Comparison of ENCODE assay signal across 10 mouse cellular contexts in the genomic region with DNA sequence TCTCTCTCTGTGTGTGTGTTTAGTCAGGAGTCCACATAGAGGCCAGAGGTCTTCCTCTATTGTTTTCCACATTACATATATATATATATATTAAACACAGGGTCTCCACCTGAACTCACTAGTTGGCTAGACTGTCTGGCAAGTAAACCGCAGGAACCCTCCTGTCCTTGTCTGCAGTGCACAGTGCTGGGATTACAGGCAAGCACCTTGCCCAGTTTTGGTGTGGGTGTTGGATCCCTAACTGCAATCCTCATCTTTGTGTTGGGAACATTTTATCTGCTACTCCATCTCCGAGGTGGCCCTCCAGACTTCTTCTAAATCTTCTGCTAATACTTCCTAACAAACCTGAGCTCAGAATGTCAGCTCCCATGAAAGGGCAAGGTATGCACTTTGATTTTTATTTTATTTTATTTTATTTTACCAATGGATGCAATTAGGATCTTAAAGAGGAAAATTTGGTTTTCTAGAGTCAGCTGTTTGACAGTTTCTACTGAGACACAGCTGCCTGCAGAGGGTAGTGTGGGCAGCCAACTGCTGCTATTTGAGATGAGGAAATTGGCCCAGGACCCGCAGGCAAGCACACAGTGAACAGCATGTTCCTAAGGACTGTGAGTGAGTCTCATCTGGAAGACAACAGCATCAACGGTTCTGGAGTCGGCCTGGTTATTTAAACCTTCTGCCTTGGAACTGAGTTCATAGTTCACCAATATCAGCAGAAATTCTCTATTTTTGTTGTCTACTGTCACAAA.
DNase-seq lines count a peak whose midpoint lies in the region; ATAC-seq and TF ChIP-seq lines count a peak whose summit lies in the region.
"Had no signal": no experiment of that assay in that cellular context is flagged by ENCODE, and none has a peak within 500 bp of the region (broad histone marks: within the 10 kb centered on the region; RNA-seq: fewer than 3 reads in every experiment).

No protein-coding gene starts in this region.

- H3K27ac ChIP-seq in liver, adult 2 months (replicated peaks; ENCODE audit: insufficient read depth, low read depth, low read length): no peak overlapping the region
- H3K27ac ChIP-seq in liver, embryonic 12.5 days: no peak overlapping the region
- peak overlapping the region; percentile 71; the same call in 1 of the 2 replicates for H3K27ac ChIP-seq in layer of hippocampus, adult 2 months
- no peak overlapping the region for H3K27ac ChIP-seq in limb, embryonic 10.5 days
- H3K27ac ChIP-seq: embryonic facial prominence, embryonic 13.5 days; neural tube, embryonic 13.5 days had no signal

- H3K4me1 ChIP-seq in liver, adult 2 months (ENCODE audit: control insufficient read depth, insufficient read depth, low read length): peaks cover 2% of the 10 kb centered on the region; the same call in 1 of the 2 replicates
- 0 out of 2 replicates have a peak, but pooled peaks cover 4% of the 10 kb centered on the region for H3K4me1 ChIP-seq in liver, embryonic 12.5 days
- H3K4me1 ChIP-seq in limb, embryonic 10.5 days: peaks cover 32% of the 10 kb centered on the region

- no peak for ATAC-seq in liver, embryonic 12.5 days
- peak; percentile 69 for ATAC-seq in megakaryocyte progenitor cell, adult 5-6 weeks (replicated peaks; ENCODE audit: poor library complexity)

- no peaks in the 10 kb centered on the region for H3K9me3 ChIP-seq in liver, embryonic 12.5 days (replicated peaks)
- H3K9me3 ChIP-seq in limb, embryonic 10.5 days (replicated peaks): no peaks in the 10 kb centered on the region
- H3K9me3 ChIP-seq: embryonic facial prominence, embryonic 13.5 days; neural tube, embryonic 13.5 days had no signal

- intact Hi-C loops in gastrocnemius, postnatal 14 days (cut with DNase I; ENCODE audit: low total_unique reads): no loop called here

- no peaks in the 10 kb centered on the region for H3K27me3 ChIP-seq in liver, adult 2 months (ENCODE audit: control insufficient read depth, insufficient read depth, low read length)
- no peaks in the 10 kb centered on the region for H3K27me3 ChIP-seq in liver, embryonic 12.5 days (replicated peaks)
- no peaks in the 10 kb centered on the region for H3K27me3 ChIP-seq in limb, embryonic 10.5 days (ENCODE audit: low read depth, poor library complexity, severe bottlenecking)
- H3K27me3 ChIP-seq: embryonic facial prominence, embryonic 13.5 days; neural tube, embryonic 13.5 days had no signal

- peak; percentile 9; the same call in 1 of the 2 replicates for TF ChIP-seq CTCF in liver, adult 2 months (IDR thresholded peaks at IDR 0.05; ENCODE audit: low read depth, low read length)
- TF ChIP-seq CTCF in layer of hippocampus, adult 2 months (conservative IDR thresholded peaks at IDR 0.05): peak; percentile 61

- no peak overlapping the region for H3K4me3 ChIP-seq in liver, adult 2 months (ENCODE audit: insufficient read depth, low read depth, low read length)
- H3K4me3 ChIP-seq in liver, embryonic 12.5 days: no peak overlapping the region
- no peak overlapping the region for H3K4me3 ChIP-seq in layer of hippocampus, adult 2 months
- H3K4me3 ChIP-seq in limb, embryonic 10.5 days: no peak overlapping the region
- H3K4me3 ChIP-seq: embryonic facial prominence, embryonic 13.5 days; neural tube, embryonic 13.5 days had no signal

- H3K4me2 ChIP-seq in liver, embryonic 12.5 days: no peak overlapping the region
- H3K4me2 ChIP-seq: embryonic facial prominence, embryonic 13.5 days; neural tube, embryonic 13.5 days had no signal

- H3K79me2 ChIP-seq in liver, adult 2 months (ENCODE audit: control insufficient read depth, insufficient read depth, low read length): no peaks in the 10 kb centered on the region

- no peak overlapping the region for H3K9ac ChIP-seq in liver, adult 2 months (ENCODE audit: low read depth, low read length)
- no peak overlapping the region for H3K9ac ChIP-seq in liver, embryonic 12.5 days
- H3K9ac ChIP-seq: embryonic facial prominence, embryonic 13.5 days; neural tube, embryonic 13.5 days had no signal

- 56% methylated on average over 5 of the region's 5 CpGs for WGBS in liver, adult 2 months
- WGBS in liver, embryonic 12.5 days (ENCODE audit: insufficient replicate concordance): 39% methylated on average over 5 of the region's 5 CpGs
- 73% methylated on average over 5 of the region's 5 CpGs for WGBS in limb, embryonic 10.5 days

- DNase-seq in liver, adult 2 months (ENCODE audit: extremely low read depth, low read depth, low spot score): peak; percentile 9
- peak; percentile 74 for DNase-seq in gastrocnemius, postnatal 14 days
- DNase-seq in layer of hippocampus, adult 2 months (ENCODE audit: low spot score in 2 of 2): peak; percentile 39 to 46
- no peak for DNase-seq in thymus, postnatal 0 days (ENCODE audit: low spot score)
- no peak for DNase-seq in thymus, adult 18-20 months
- DNase-seq in limb, embryonic 10.5 days (ENCODE audit: low spot score): no peak

- TF ChIP-seq POLR2A in liver, adult 2 months (IDR thresholded peaks at IDR 0.05; ENCODE audit: extremely low read depth, insufficient read depth, low read length): no peak

- no peaks in the 10 kb centered on the region for H3K36me3 ChIP-seq in liver, adult 2 months (ENCODE audit: control insufficient read depth, insufficient read depth, low read length)
- H3K36me3 ChIP-seq in liver, embryonic 12.5 days: no peaks in the 10 kb centered on the region
- H3K36me3 ChIP-seq in limb, embryonic 10.5 days: no peaks in the 10 kb centered on the region
- H3K36me3 ChIP-seq: embryonic facial prominence, embryonic 13.5 days; neural tube, embryonic 13.5 days had no signal

Comparison
In these comparisons a context has a peak if more than half of its experiments do, and no peak if none do; other contexts are left out.
1. DNase-seq: peak in liver, adult 2 months (single experiment), gastrocnemius, postnatal 14 days (single experiment) and layer of hippocampus, adult 2 months (2 of 2); none in thymus, postnatal 0 days (single experiment), thymus, adult 18-20 months (0 of 2) and limb, embryonic 10.5 days (single experiment).